Comparison of ENCODE assay signal across 22 mouse cellular contexts in genomic region chr16:18798151-18798550, GRCm38 (mm10). TPM values are rescaled to one million over a fixed set of nuclear protein-coding genes. Genes with fewer than 3 reads are reported as not detected.
DNase-seq lines count a peak whose midpoint lies in the region; ATAC-seq and TF ChIP-seq lines count a peak whose summit lies in the region.
"Had no signal": no experiment of that assay in that cellular context is flagged by ENCODE, and none has a peak within 500 bp of the region (broad histone marks: within the 10 kb centered on the region; RNA-seq: fewer than 3 reads in every experiment).

No protein-coding gene starts in this region.

- H3K27me3 ChIP-seq in heart, embryonic 13.5 days (replicated peaks): no peaks in the 10 kb centered on the region
- H3K27me3 ChIP-seq in CH12.LX (replicated peaks): no peaks in the 10 kb centered on the region
- H3K27me3 ChIP-seq: embryonic facial prominence, embryonic 13.5 days; embryonic facial prominence, embryonic 15.5 days; forebrain, embryonic 12.5 days had no signal

- TF ChIP-seq RAD21 in CH12.LX (IDR thresholded peaks at IDR 0.05; ENCODE audit: low read depth, low read length): no peak

- H3K9me3 ChIP-seq in heart, embryonic 13.5 days: no peaks in the 10 kb centered on the region
- no peaks in the 10 kb centered on the region for H3K9me3 ChIP-seq in CH12.LX (replicated peaks; ENCODE audit: low read length)
- H3K9me3 ChIP-seq: embryonic facial prominence, embryonic 13.5 days; embryonic facial prominence, embryonic 15.5 days; forebrain, embryonic 10.5 days; forebrain, embryonic 12.5 days had no signal

- 89% methylated on average over 5 of the region's 5 CpGs for WGBS in heart, embryonic 13.5 days

- H3K4me1 ChIP-seq in heart, embryonic 13.5 days: no peaks in the 10 kb centered on the region
- no peaks in the 10 kb centered on the region for H3K4me1 ChIP-seq in CH12.LX (ENCODE audit: control insufficient read depth in 1 of 2, insufficient read depth in 2 of 2)
- H3K4me1 ChIP-seq: embryonic facial prominence, embryonic 13.5 days; embryonic facial prominence, embryonic 15.5 days; forebrain, embryonic 10.5 days; forebrain, embryonic 12.5 days had no signal

- no peak for TF ChIP-seq EP300 in CH12.LX (IDR thresholded peaks at IDR 0.05; ENCODE audit: low read length)

- in situ Hi-C loops in CH12.LX (cut with MboI; ENCODE audit: low pct_ligation_motif_present, low pct_unique_long_range_greater_than_20kb, low sequenced_read_pairs): no loop called here

- no peaks in the 10 kb centered on the region for H3K79me2 ChIP-seq in CH12.LX (replicated peaks; ENCODE audit: control insufficient read depth, extremely low read depth, insufficient read depth, poor library complexity, severe bottlenecking)

- peaks cover 89% of the 10 kb centered on the region for H3K36me3 ChIP-seq in heart, embryonic 13.5 days
- peaks cover 80 to 94% of the 10 kb centered on the region in 2 experiments for H3K36me3 ChIP-seq in CH12.LX (replicated peaks in 1 of 2; ENCODE audit: control insufficient read depth in 1 of 2, insufficient read depth in 1 of 2, low read length in 1 of 2)

- TF ChIP-seq POLR2A in CH12.LX (IDR thresholded peaks at IDR 0.05; ENCODE audit: low read depth, low read length): 0 out of 2 replicates have a peak, but pooled peaks have one; percentile 9

- 0 out of 2 replicates have a peak overlapping the region, but pooled peaks have one; percentile 3 for H3K9ac ChIP-seq in heart, embryonic 13.5 days
- H3K9ac ChIP-seq in CH12.LX (ENCODE audit: insufficient read depth, low read depth): no peak overlapping the region
- H3K9ac ChIP-seq: embryonic facial prominence, embryonic 13.5 days; embryonic facial prominence, embryonic 15.5 days; forebrain, embryonic 12.5 days had no signal

- peak; percentile 50 for DNase-seq in adrenal gland, adult 2 months
- DNase-seq in adrenal gland, postnatal 25 days: no peak
- DNase-seq in heart, postnatal 10 days: no peak
- no peak for DNase-seq in CH12.LX (ENCODE audit: extremely low read depth)
- DNase-seq: adrenal gland, adult 8-10 months; B cell, adult 2 months; cerebellum, adult 11 months; cerebellum, adult 8-10 months had no signal

- no peak overlapping the region for H3K4me3 ChIP-seq in heart, embryonic 13.5 days
- no peak overlapping the region for H3K4me3 ChIP-seq in CH12.LX (replicated peaks in 1 of 3; ENCODE audit: low read depth in 2 of 3, low read length in 2 of 3, poor library complexity in 1 of 3)
- H3K4me3 ChIP-seq: embryonic facial prominence, embryonic 13.5 days; embryonic facial prominence, embryonic 15.5 days; erythroblast, embryonic 14.5 days; forebrain, embryonic 10.5 days; forebrain, embryonic 12.5 days had no signal

- dilution Hi-C loops in CH12.LX (cut with MboI; ENCODE audit: extremely low pct_ligation_motif_present, extremely low pct_unique_long_range_greater_than_20kb, low sequenced_read_pairs): no loop called here

- no peak for ATAC-seq in heart, embryonic 13.5 days (ENCODE audit: extremely low read depth, insufficient number of reproducible peaks, low FRiP score, low TSS enrichment)
- ATAC-seq: CD4-positive, CD25-positive, alpha-beta regulatory T cell, adult 4 months; forebrain, embryonic 14.5 days had no signal

- H3K27ac ChIP-seq in heart, embryonic 13.5 days (replicated peaks): no peak overlapping the region
- H3K27ac ChIP-seq in CH12.LX (ENCODE audit: insufficient read depth, low read depth): no peak overlapping the region
- H3K27ac ChIP-seq: embryonic facial prominence, embryonic 13.5 days; embryonic facial prominence, embryonic 15.5 days; forebrain, embryonic 10.5 days; forebrain, embryonic 12.5 days had no signal

- no peak for TF ChIP-seq CTCF in CH12.LX (conservative IDR thresholded peaks at IDR 0.05 in 1 of 2, IDR thresholded peaks at IDR 0.05 in 1 of 2; ENCODE audit: low read depth in 2 of 2, low read length in 2 of 2)

- intact Hi-C loops in heart, postnatal 10 days (cut with DNase I): loop anchor here (5.0 to 10.0 kb wide), 3 partner anchors 81 to 353 kb away; partner anchors contain the start of genes Gm49601 and Sept5

- no peak overlapping the region for H3K4me2 ChIP-seq in heart, embryonic 13.5 days
- H3K4me2 ChIP-seq in CH12.LX (ENCODE audit: insufficient read depth, low read depth, poor library complexity, severe bottlenecking): no peak overlapping the region
- H3K4me2 ChIP-seq: embryonic facial prominence, embryonic 13.5 days; embryonic facial prominence, embryonic 15.5 days; forebrain, embryonic 12.5 days had no signal

TF ChIP-seq in CH12.LX, 34 proteins besides CTCF, POLR2A, EP300 and RAD21:
- no peak for TF ChIP-seq UBTF (IDR thresholded peaks at IDR 0.05; ENCODE audit: low read depth, low read length)
- TF ChIP-seq ZNF384 (IDR thresholded peaks at IDR 0.05; ENCODE audit: low read depth, low read length): no peak
- TF ChIP-seq MAFK (IDR thresholded peaks at IDR 0.05; ENCODE audit: insufficient replicate concordance, low read length): no peak
- no peak for TF ChIP-seq SMC3 (IDR thresholded peaks at IDR 0.05; ENCODE audit: low read depth, low read length)

RNA-seq across cellular contexts. Expression of gene Ufd1, which starts 13.4 kb away (rescaled TPM):
- 100 to 1,000 TPM; 102 to 115 TPM for total RNA-seq in adrenal gland, adult 2 months (2021)
- polyA plus RNA-seq in adrenal gland, adult 2 months (2012; rRNA removed): 19.9 and 27.1 TPM in 2 replicates
- total RNA-seq in adrenal gland, postnatal 25 days (2021): 95.5 and 124 TPM in 2 replicates
- polyA plus RNA-seq in heart, embryonic 13.5 days (2015; fragmentation: Nextera tagmentation; extraction: Ambion mirVana): 64.8 and 68.0 TPM in 2 replicates
- total RNA-seq in heart, postnatal 10 days (2021): 10 to 100 TPM; 65.5 to 69.2 TPM
- total RNA-seq in CH12.LX (2012; rRNA removed): 43.6 and 54.5 TPM in 2 replicates
- total RNA-seq in CH12.LX (2014; rRNA removed): 62.6 and 68.6 TPM in 2 replicates
- 78.4 and 80.8 TPM in 2 replicates for polyA plus RNA-seq in CH12.LX (2012; ENCODE audit: insufficient read length, low read depth)

RNA-seq across cellular contexts. Expression of gene Cdc45, which starts 13.6 kb away (rescaled TPM):
- 1 to 10 TPM; 5.8 to 8.7 TPM for total RNA-seq in adrenal gland, adult 2 months (2021)
- polyA plus RNA-seq in adrenal gland, adult 2 months (2012; rRNA removed): 4.8 and 5.7 TPM in 2 replicates
- total RNA-seq in adrenal gland, postnatal 25 days (2021): 11.1 and 14.0 TPM in 2 replicates
- 34.4 and 36.1 TPM in 2 replicates for polyA plus RNA-seq in heart, embryonic 13.5 days (2015; fragmentation: Nextera tagmentation; extraction: Ambion mirVana)
- 1 to 10 TPM; 8.6 to 9.9 TPM for total RNA-seq in heart, postnatal 10 days (2021)
- total RNA-seq in CH12.LX (2012; rRNA removed): 144 and 156 TPM in 2 replicates
- total RNA-seq in CH12.LX (2014; rRNA removed): 136 and 141 TPM in 2 replicates
- polyA plus RNA-seq in CH12.LX (2012; ENCODE audit: insufficient read length, low read depth): 117 and 127 TPM in 2 replicates

RNA-seq across cellular contexts. Expression of gene Cldn5, which starts 21.5 kb away (rescaled TPM):
- 10 to 100 TPM in 1 of 2 experiments, 1 to 10 TPM in 1; 3.5 to 16.9 TPM for total RNA-seq in adrenal gland, adult 2 months (2021)
- polyA plus RNA-seq in adrenal gland, adult 2 months (2012; rRNA removed): 68.7 and 108 TPM in 2 replicates
- total RNA-seq in adrenal gland, postnatal 25 days (2021): 15.2 and 23.3 TPM in 2 replicates
- polyA plus RNA-seq in heart, embryonic 13.5 days (2015; fragmentation: Nextera tagmentation; extraction: Ambion mirVana): 17.2 and 18.0 TPM in 2 replicates
- 10 to 100 TPM; 79.8 to 90.1 TPM for total RNA-seq in heart, postnatal 10 days (2021)
- total RNA-seq in CH12.LX (2012; rRNA removed) (not detected in 2 replicates), CH12.LX (2014; rRNA removed) (not detected in 2 replicates)
- polyA plus RNA-seq in CH12.LX (2012; ENCODE audit: insufficient read length, low read depth): not detected in 2 replicates
- total RNA-seq: common myeloid progenitor, adult 5-6 weeks; MEL had no signal
- polyA plus RNA-seq: CD4-positive, CD25-positive, alpha-beta regulatory T cell, adult 4 months had no signal

RNA-seq across cellular contexts. Expression of gene 2510002D24Rik, which starts 38.2 kb away (rescaled TPM):
- 10 to 100 TPM; 14.0 to 18.6 TPM for total RNA-seq in adrenal gland, adult 2 months (2021)
- 61.3 and 69.2 TPM in 2 replicates for polyA plus RNA-seq in adrenal gland, adult 2 months (2012; rRNA removed)
- 15.5 and 24.3 TPM in 2 replicates for total RNA-seq in adrenal gland, postnatal 25 days (2021)
- 33.3 and 43.3 TPM in 2 replicates for polyA plus RNA-seq in heart, embryonic 13.5 days (2015; fragmentation: Nextera tagmentation; extraction: Ambion mirVana)
- total RNA-seq in heart, postnatal 10 days (2021): 10 to 100 TPM; 20.3 to 20.8 TPM
- total RNA-seq in CH12.LX (2012; rRNA removed) (69.9 and 84.9 TPM in 2 replicates), CH12.LX (2014; rRNA removed) (66.2 and 70.2 TPM in 2 replicates)
- 63.9 and 78.0 TPM in 2 replicates for polyA plus RNA-seq in CH12.LX (2012; ENCODE audit: insufficient read length, low read depth)

RNA-seq across cellular contexts. Expression of gene Gm28539, which starts 38.2 kb away (rescaled TPM):
- 1 to 10 TPM; 4.6 to 7.5 TPM for total RNA-seq in adrenal gland, adult 2 months (2021)
- polyA plus RNA-seq in adrenal gland, adult 2 months (2012; rRNA removed): 0.47 and 0.51 TPM in 2 replicates
- total RNA-seq in adrenal gland, postnatal 25 days (2021): 3.8 and 4.6 TPM in 2 replicates
- not detected in 2 replicates for polyA plus RNA-seq in heart, embryonic 13.5 days (2015; fragmentation: Nextera tagmentation; extraction: Ambion mirVana)
- 1 to 10 TPM; 1.2 to 1.5 TPM for total RNA-seq in heart, postnatal 10 days (2021)
- total RNA-seq in CH12.LX (2012; rRNA removed) (2.9 and 3.9 TPM in 2 replicates), CH12.LX (2014; rRNA removed) (0.35 TPM in 1 of 2 replicates, not detected in the other)
- polyA plus RNA-seq in CH12.LX (2012; ENCODE audit: insufficient read length, low read depth): 12.2 and 23.9 TPM in 2 replicates
- total RNA-seq: common myeloid progenitor, adult 5-6 weeks; ES-E14 had no signal
- polyA plus RNA-seq: CD4-positive, CD25-positive, alpha-beta regulatory T cell, adult 4 months; embryonic facial prominence, embryonic 11.5 days; embryonic facial prominence, embryonic 13.5 days; embryonic facial prominence, embryonic 15.5 days; erythroblast, embryonic 14.5 days; forebrain, embryonic 10.5 days; forebrain, embryonic 12.5 days; forebrain, embryonic 14.5 days; forebrain, embryonic 16.5 days; frontal cortex, adult 2 months had no signal

Comparison
In these comparisons a context has a peak if more than half of its experiments do, and no peak if none do; other contexts are left out.
1. RNA of gene Cldn5, which starts 21.5 kb away (total RNA-seq): 79.8 to 90.1 TPM in heart, postnatal 10 days, 15.2 to 23.3 TPM in adrenal gland, postnatal 25 days and 3.5 to 16.9 TPM in adrenal gland, adult 2 months; not detected in CH12.LX; every median in the first group is over 4 times any median in the second.